Mouse (Mus musculus) A20 (cell line): ENCODE results near the gene Kat7.
A peak's percentile ranks its signal among the peaks of the same experiment; 100 is the strongest.

Experiments used
- DNase-seq: peaks from one replicate; pipeline ENCODE4 v3.0.0-alpha.2; 2011; ENCODE audit warnings: low read depth, low spot score

Kat7 gene

DNA sequence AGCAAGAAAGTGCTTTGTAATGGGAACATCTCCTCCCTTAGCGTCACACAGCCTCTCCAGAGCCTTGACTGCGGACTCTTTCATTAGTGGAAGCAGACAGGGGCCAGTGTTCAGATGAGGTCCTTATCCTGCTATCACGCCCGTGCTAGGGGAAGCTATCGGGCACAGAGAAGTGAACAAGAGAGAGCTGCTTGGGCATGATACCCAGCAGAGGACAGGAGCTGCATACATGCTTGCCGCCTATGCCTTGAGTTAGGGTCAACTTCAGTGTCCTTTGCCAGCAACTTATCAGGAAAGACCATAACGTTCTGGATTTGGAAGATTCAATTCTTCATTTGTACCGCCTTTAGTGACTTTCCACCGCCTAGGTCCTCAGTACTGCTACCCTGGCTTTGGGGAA is 23.8 kb upstream of the Kat7 start:
- no peak for DNase-seq

- peak; percentile 41 for DNase-seq
Observed at GRCm38 (mm10) chr11:95333209-95333608, 23.2 kb upstream of the Kat7 start.

DNA sequence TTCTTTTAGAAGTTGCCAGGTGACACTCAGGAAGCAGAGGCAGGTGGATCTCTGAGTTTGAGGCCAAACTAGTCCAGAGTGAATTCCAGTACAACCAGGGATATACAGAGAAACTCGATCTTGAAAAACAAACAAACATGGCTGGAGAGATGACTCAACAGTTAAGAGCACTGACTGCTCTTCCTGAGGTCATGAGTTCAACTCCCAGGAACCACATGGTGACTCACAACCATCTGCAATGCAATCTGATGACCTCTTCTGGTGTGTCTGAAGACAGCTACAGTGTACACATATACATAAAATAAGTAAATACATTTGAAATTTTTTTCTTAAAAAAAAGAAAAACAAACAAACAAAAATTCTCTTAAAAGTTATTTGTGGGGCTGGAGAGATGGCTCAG is 20.6 kb upstream of the Kat7 start:
- DNase-seq: no peak

DNA sequence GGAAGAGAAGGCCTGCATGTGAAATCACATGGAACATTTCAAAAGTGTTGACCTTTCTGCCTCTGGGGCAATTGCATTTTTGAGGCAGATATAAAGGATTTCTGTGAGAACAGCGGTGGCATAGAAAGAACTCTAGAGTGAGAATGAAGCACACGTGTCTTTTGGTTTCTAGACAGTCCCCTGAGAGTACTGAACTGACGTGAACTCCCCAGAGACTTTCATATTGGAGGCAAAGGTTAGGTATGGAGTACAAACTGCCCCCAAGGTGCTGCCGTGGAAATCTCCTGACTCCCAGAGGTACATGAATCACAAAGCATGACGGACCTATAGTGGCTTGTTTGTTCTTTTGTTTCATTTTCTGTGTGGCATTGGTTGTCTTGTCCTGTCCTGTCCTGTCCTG is 18.6 kb upstream of the Kat7 start:
- DNase-seq: peak; percentile 54

DNA sequence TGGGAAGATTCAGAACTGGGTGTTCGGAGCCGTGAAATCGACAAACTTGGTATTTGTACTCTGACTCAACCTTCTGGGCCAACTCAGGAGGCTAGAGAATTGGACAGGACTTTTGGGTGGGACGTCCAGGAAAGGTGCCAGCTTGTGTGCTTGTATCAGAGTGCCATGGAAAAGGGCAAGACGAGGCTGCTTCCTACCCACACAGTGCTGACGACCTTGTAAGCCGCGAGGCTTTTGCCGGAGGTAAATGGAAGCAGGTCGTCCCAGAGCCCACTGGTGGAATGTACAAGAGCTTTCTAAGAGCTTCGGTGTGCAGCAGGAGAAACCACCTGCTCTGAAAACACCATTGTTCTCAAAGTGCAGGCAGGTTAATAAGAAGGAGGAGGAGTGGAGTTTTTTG is 16.2 kb upstream of the Kat7 start:
- no peak for DNase-seq

- DNase-seq: no peak
Observed at GRCm38 (mm10) chr11:95325832-95326231, 15.8 kb upstream of the Kat7 start.

GRCm38 (mm10) chr11:95324181-95324580 is 14.1 kb upstream of the Kat7 start:
- no peak for DNase-seq

DNA sequence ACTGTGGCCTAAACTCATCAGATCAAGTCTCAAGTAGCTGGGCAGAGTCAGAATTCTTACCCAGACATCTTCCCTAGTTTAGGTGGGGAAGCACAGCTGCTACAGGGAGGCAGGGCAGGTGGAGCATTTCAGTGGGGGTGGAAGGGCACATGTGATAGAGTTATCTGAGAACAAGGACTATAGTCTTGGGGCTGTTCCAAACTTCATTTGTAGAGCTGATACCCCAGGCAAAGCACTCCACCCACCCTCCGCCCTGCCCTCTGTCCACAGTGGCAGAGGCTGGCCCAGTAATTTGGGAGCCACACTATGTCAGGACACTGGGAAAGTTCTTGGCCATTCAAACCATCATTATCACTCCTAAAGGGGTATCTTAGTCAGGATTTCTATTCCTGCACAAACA is 10.0 kb upstream of the Kat7 start:
- DNase-seq: no peak

DNA sequence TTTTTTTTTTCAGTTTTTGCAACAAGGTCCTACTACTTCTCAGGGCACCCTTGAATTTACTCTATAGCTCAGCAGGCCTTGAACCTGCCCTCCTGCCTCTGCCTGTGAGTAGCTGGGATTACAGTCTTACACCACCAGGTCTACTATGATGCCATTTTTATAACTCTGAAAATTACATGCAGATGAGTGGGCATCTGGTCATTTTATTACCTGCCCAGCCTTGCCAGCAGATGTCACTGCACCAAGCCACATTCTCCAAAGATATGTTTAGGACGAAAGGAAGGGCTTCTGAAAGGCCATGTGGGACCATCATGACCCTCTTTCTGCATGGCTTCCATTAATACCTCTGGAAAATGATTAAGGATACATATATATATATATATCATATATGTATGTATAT is 9.5 kb upstream of the Kat7 start:
- no peak for DNase-seq

GRCm38 (mm10) chr11:95318116-95318515 is 8.1 kb upstream of the Kat7 start:
- DNase-seq: peak; percentile 43

- DNase-seq: no peak
Observed at GRCm38 (mm10) chr11:95315215-95315955, 5.3 kb upstream of the Kat7 start.

DNA sequence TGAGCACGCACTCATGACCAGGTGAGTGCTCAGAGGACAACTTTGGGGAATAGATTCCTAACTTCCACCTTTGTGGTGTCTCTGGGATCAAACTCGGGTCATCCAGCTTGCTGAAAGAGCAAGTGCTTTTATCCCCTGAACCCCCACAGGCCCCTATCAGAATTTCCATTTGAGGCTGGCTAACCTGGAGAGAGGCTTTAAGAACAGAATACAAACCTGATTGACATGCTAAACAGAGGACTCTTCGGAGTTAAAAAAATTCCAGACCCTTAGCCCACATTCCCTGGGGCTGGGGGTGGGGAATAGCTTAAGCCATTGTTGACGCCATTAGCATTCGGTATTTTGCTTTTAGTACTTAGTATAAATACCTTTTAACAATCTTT is 1.4 kb upstream of the Kat7 start:
- DNase-seq: no peak

DNA sequence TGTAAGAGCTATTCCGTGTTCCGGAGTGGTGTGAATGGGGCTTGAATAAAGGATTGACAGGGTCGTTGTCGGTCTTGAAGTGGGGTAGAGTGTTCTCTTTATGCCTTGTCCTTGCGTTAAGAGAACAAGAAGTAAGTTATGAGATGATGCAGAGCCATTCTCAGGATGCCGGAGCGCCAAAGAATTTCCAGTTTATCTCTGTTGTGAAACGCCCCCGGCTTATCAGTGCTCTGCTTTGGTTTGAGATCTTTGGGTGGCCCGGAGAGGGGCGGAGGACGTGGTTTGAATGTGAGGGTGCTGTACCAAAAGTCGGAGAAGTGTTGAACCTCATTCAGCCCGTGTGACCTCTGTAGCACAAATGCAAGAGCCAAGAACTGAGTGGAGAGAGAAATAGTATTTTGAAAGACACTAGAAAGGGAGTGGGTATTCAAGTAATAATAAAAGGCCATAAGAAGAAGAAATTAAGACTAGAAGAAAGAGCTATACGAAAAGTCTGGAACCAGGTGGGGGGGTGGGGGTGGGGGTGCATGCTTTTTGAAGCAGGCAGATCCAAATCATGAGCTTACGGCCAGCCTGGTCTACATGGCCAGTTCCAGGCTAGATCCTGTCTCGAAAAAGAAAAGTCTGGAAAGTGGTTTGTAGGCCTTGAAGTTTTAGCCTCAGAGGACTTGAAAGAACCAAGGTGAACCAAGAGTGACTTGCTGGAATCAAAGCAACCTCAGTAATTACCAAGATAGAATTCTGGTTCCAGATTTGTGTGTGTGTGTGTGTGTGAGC is 790 bp upstream of the Kat7 start:
- no peak for DNase-seq

- peak; percentile 97 for DNase-seq
Observed at GRCm38 (mm10) chr11:95309510-95310006, 488 bp downstream of the Kat7 start.

- no peak for DNase-seq
Observed at GRCm38 (mm10) chr11:95307526-95307925, 2.5 kb downstream of the Kat7 start.

DNA sequence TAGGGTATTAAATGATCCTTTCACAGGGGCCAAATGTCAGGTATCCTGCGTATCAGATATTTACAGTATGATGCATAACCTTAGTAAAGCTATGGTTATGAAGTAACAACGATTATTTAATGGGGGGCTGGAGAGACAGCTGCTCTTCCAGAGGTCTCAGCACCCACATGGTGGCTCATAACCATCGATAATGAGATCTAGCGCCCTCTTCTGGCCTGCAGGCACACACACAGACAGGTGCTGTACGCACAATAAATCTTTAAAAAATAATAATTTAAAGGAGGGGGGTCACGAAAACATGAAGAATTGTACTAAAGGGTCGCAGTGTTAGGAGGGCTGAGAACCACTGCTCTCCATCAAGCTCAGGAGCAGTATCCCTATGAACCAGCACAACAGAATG is 4.4 kb downstream of the Kat7 start:
- DNase-seq: peak; percentile 33

- no peak for DNase-seq
Observed at GRCm38 (mm10) chr11:95301772-95302171, 8.3 kb downstream of the Kat7 start.

- DNase-seq: no peak
Observed at GRCm38 (mm10) chr11:95299886-95300285, 10.2 kb downstream of the Kat7 start.

DNA sequence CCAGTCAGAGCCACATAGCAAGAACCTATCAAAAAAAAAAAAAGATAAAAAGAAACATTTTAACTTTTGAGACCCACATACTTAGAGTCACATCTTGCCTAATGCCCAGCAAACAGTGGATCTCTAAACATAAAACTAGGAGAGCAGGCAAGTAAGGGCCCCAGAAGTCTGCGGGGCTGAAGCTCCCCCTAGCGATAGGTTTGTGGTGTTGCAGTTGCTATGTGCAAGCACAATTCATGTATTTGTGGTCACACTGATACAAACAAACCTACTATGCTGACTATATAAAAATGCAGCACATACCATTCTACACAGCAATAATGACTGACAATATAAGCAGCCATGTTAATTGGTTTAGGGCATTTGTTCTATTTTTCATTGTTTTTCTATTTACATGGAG is 11.9 kb downstream of the Kat7 start:
- peak; percentile 71 for DNase-seq

- DNase-seq: no peak
Observed at GRCm38 (mm10) chr11:95295736-95296135, 14.3 kb downstream of the Kat7 start.

- peak; percentile 87 for DNase-seq
Observed at GRCm38 (mm10) chr11:95293017-95293624, 16.9 kb downstream of the Kat7 start.

DNA sequence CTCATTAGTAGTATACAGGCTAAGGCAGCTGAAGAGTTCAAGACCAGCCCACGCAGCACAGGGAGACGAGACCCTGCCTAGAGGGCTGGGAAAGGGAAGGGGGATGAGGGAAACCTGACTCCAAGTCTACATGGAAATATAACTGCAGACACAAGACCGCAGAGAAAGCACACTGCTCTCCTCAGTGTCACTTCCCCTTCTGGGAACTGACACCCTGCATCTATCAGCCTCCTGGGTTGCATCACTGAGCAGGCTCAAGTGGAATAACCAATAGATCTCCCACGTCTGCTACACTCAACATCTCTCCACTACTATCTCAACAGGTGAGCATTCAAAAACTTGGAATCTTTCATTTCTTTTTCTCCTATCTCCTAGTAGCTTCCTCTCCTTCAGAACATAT is 18.0 kb downstream of the Kat7 start:
- peak; percentile 79 for DNase-seq

DNA sequence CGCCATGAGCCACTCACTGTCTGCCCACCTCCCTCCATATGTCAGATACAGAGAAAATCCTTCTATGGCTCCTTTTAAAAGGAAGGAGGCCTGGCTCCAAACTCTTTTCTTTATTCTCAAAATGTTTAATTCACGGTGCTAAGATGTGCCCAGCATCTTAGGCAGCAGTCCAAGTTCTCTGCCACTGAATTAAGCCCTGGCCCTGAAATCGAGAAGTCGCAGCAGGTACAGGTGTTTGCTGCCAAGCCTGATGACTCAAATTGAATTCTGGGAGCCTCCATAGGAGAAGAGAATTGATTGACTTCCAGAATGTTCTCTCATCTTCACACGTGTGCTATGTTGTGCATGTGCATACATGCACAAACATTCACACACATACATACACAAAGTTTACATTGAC is 27.7 kb downstream of the Kat7 start:
- no peak for DNase-seq
